In genomic region chr1:38103813-38104212, GRCm38 (mm10) we compare ENCODE assay signal across 25 mouse cellular contexts. TPM values are rescaled to one million over a fixed set of nuclear protein-coding genes. Genes with fewer than 3 reads are reported as not detected.
DNase-seq lines count a peak whose midpoint lies in the region; ATAC-seq and TF ChIP-seq lines count a peak whose summit lies in the region.
"Had no signal": no experiment of that assay in that cellular context is flagged by ENCODE, and none has a peak within 500 bp of the region (broad histone marks: within the 10 kb centered on the region; RNA-seq: fewer than 3 reads in every experiment).

No protein-coding gene starts in this region.

- H3K4me3 ChIP-seq in heart, embryonic 14.5 days (ENCODE audit: control insufficient read depth in 1 of 2, insufficient read depth in 1 of 2, low read depth in 1 of 2, low read length in 2 of 2), result no peak overlapping the region
- no peak overlapping the region for H3K4me3 ChIP-seq in midbrain, embryonic 11.5 days (ENCODE audit: low read depth, low read length)
- no peak overlapping the region for H3K4me3 ChIP-seq in midbrain, embryonic 13.5 days (replicated peaks)
- no peak overlapping the region for H3K4me3 ChIP-seq in bone marrow, adult 2 months (replicated peaks; ENCODE audit: control insufficient read depth, low read depth, low read length)
- H3K4me3 ChIP-seq in thymus, adult 2 months (ENCODE audit: control insufficient read depth, insufficient read depth, low read length), result no peak overlapping the region
- H3K4me3 ChIP-seq: embryonic facial prominence, embryonic 12.5 days; heart, adult 2 months; hindbrain, embryonic 13.5 days; limb, embryonic 15.5 days; midbrain, embryonic 10.5 days; neural tube, embryonic 15.5 days had no signal

- H3K4me1 ChIP-seq in heart, embryonic 14.5 days (ENCODE audit: control insufficient read depth in 2 of 2, insufficient read depth in 2 of 2, low read length in 2 of 2), result peaks cover 0 to 17% of the 10 kb centered on the region in 2 experiments; a peak in 2 of 4 replicates
- no peaks in the 10 kb centered on the region for H3K4me1 ChIP-seq in midbrain, embryonic 11.5 days (ENCODE audit: control insufficient read depth, insufficient read depth, low read length)
- no peaks in the 10 kb centered on the region for H3K4me1 ChIP-seq in midbrain, embryonic 13.5 days (replicated peaks)
- no peaks in the 10 kb centered on the region; the same call in 1 of the 2 replicates for H3K4me1 ChIP-seq in bone marrow, adult 2 months (ENCODE audit: control insufficient read depth, insufficient read depth, low read length)
- no peaks in the 10 kb centered on the region for H3K4me1 ChIP-seq in thymus, adult 2 months (replicated peaks; ENCODE audit: control insufficient read depth, insufficient read depth, low read length)
- H3K4me1 ChIP-seq: embryonic facial prominence, embryonic 12.5 days; hindbrain, embryonic 13.5 days; limb, embryonic 15.5 days; midbrain, embryonic 10.5 days; neural tube, embryonic 15.5 days had no signal

- H3K36me3 ChIP-seq in heart, embryonic 14.5 days (ENCODE audit: control insufficient read depth, insufficient read depth, low read length), result peaks cover 26% of the 10 kb centered on the region
- H3K36me3 ChIP-seq in midbrain, embryonic 11.5 days (ENCODE audit: control insufficient read depth, insufficient read depth, low read length), result no peaks in the 10 kb centered on the region
- H3K36me3 ChIP-seq in midbrain, embryonic 13.5 days, result 0 out of 2 replicates have a peak, but pooled peaks cover 11% of the 10 kb centered on the region
- H3K36me3 ChIP-seq in thymus, adult 2 months (ENCODE audit: control insufficient read depth, insufficient read depth, low read length), result no peaks in the 10 kb centered on the region

- no peaks in the 10 kb centered on the region for H3K27me3 ChIP-seq in heart, embryonic 14.5 days (ENCODE audit: control insufficient read depth, insufficient read depth, low read length)
- no peaks in the 10 kb centered on the region for H3K27me3 ChIP-seq in midbrain, embryonic 11.5 days (ENCODE audit: control insufficient read depth, insufficient read depth, low read length)
- H3K27me3 ChIP-seq in midbrain, embryonic 13.5 days, result no peaks in the 10 kb centered on the region
- no peaks in the 10 kb centered on the region for H3K27me3 ChIP-seq in thymus, adult 2 months (ENCODE audit: control insufficient read depth, insufficient read depth, low read length)
- H3K27me3 ChIP-seq: embryonic facial prominence, embryonic 12.5 days; hindbrain, embryonic 13.5 days; limb, embryonic 15.5 days; neural tube, embryonic 15.5 days had no signal

- H3K27ac ChIP-seq in heart, embryonic 14.5 days (replicated peaks in 1 of 2; ENCODE audit: control insufficient read depth in 1 of 2, insufficient read depth in 1 of 2, low read depth in 2 of 2, low read length in 2 of 2), result peak overlapping the region; percentile 66 to 82
- no peak overlapping the region for H3K27ac ChIP-seq in midbrain, embryonic 11.5 days (ENCODE audit: low read depth, low read length)
- no peak overlapping the region for H3K27ac ChIP-seq in midbrain, embryonic 13.5 days
- peak overlapping the region; percentile 26; the same call in 1 of the 2 replicates for H3K27ac ChIP-seq in bone marrow, adult 2 months (ENCODE audit: control insufficient read depth, insufficient read depth, low read depth, low read length, poor library complexity)
- no peak overlapping the region for H3K27ac ChIP-seq in thymus, adult 2 months (ENCODE audit: control insufficient read depth, insufficient read depth, low read length)
- H3K27ac ChIP-seq: embryonic facial prominence, embryonic 12.5 days; heart, adult 2 months; hindbrain, embryonic 13.5 days; limb, embryonic 15.5 days; macrophage; midbrain, embryonic 10.5 days; neural tube, embryonic 15.5 days had no signal

- TF ChIP-seq CTCF in bone marrow, adult 2 months (IDR thresholded peaks at IDR 0.05; ENCODE audit: control insufficient read depth, insufficient read depth, low read length), result no peak
- no peak for TF ChIP-seq CTCF in thymus, adult 2 months (IDR thresholded peaks at IDR 0.05; ENCODE audit: borderline replicate concordance, control insufficient read depth, extremely low read depth, insufficient read depth, low read length, poor library complexity)

- 0 out of 2 replicates have a peak, but pooled peaks have one; percentile 56 for ATAC-seq in heart, embryonic 14.5 days (ENCODE audit: insufficient number of reproducible peaks, insufficient read depth, low FRiP score, low read depth)
- no peak for ATAC-seq in midbrain, embryonic 11.5 days (ENCODE audit: low FRiP score)
- no peak for ATAC-seq in midbrain, embryonic 13.5 days
- ATAC-seq: forebrain, postnatal 0 days; inflammation-experienced regulatory T-cells, adult 6 months; lung, postnatal 0 days had no signal

- WGBS in heart, embryonic 14.5 days, result 2% methylated on average over 3 of the region's 3 CpGs
- WGBS in midbrain, embryonic 11.5 days, result 81% methylated on average over 3 of the region's 3 CpGs
- 79% methylated on average over 3 of the region's 3 CpGs for WGBS in midbrain, embryonic 13.5 days
- 76% methylated on average over 3 of the region's 3 CpGs for WGBS in bone marrow, adult 2 months
- 99% methylated on average over 3 of the region's 3 CpGs for WGBS in thymus, adult 2 months

- H3K4me2 ChIP-seq in heart, embryonic 14.5 days (ENCODE audit: low read length), result peak overlapping the region; percentile 32
- H3K4me2 ChIP-seq in midbrain, embryonic 11.5 days, result no peak overlapping the region
- no peak overlapping the region for H3K4me2 ChIP-seq in midbrain, embryonic 13.5 days (replicated peaks)
- H3K4me2 ChIP-seq: embryonic facial prominence, embryonic 12.5 days; hindbrain, embryonic 13.5 days; limb, embryonic 15.5 days; neural tube, embryonic 15.5 days had no signal

- no peaks in the 10 kb centered on the region for H3K9me3 ChIP-seq in heart, embryonic 14.5 days (ENCODE audit: control insufficient read depth, low read length)
- H3K9me3 ChIP-seq in midbrain, embryonic 11.5 days (ENCODE audit: control insufficient read depth, low read length), result no peaks in the 10 kb centered on the region
- H3K9me3 ChIP-seq in midbrain, embryonic 13.5 days, result no peaks in the 10 kb centered on the region
- H3K9me3 ChIP-seq: embryonic facial prominence, embryonic 12.5 days; hindbrain, embryonic 13.5 days; limb, embryonic 15.5 days; midbrain, embryonic 10.5 days; neural tube, embryonic 15.5 days had no signal

- H3K9ac ChIP-seq in heart, embryonic 14.5 days (ENCODE audit: low read length), result no peak overlapping the region
- H3K9ac ChIP-seq in midbrain, embryonic 11.5 days (ENCODE audit: low read length), result no peak overlapping the region
- H3K9ac ChIP-seq in midbrain, embryonic 13.5 days (replicated peaks), result no peak overlapping the region
- H3K9ac ChIP-seq: embryonic facial prominence, embryonic 12.5 days; forebrain, postnatal 0 days; hindbrain, embryonic 13.5 days; limb, embryonic 15.5 days; neural tube, embryonic 15.5 days had no signal

- no peak for TF ChIP-seq POLR2A in bone marrow, adult 2 months (IDR thresholded peaks at IDR 0.05; ENCODE audit: borderline replicate concordance, control insufficient read depth, low read depth, low read length)
- TF ChIP-seq POLR2A in thymus, adult 2 months (IDR thresholded peaks at IDR 0.05; ENCODE audit: control insufficient read depth, extremely low read depth, insufficient read depth, low read length, poor library complexity), result no peak

- DNase-seq in heart, adult 9 months (ENCODE audit: low spot score in 2 of 2), result no peak
- peak; percentile 41 for DNase-seq in midbrain, embryonic 11.5 days (ENCODE audit: low spot score, missing footprints)
- DNase-seq in mesoderm, embryonic 11.5 days (ENCODE audit: low read depth, low spot score), result peak; percentile 15
- DNase-seq in ovary, postnatal 36 days (ENCODE audit: low spot score), result no peak
- DNase-seq in thymus, adult 2 months, result no peak
- DNase-seq: adrenal gland, postnatal 36 days; cerebellum, adult 11 months; cerebellum, postnatal 25 days; forebrain, postnatal 0 days; gastrocnemius, postnatal 14 days; heart, adult 2 months; kidney, adult 8-10 months; kidney, postnatal 10 days; left cerebral cortex, postnatal 4 days had no signal

RNA-seq across cellular contexts. Expression of gene Rev1, which starts 25.8 kb away (rescaled TPM):
- 19.2 and 20.3 TPM in 2 replicates for polyA plus RNA-seq in heart, embryonic 14.5 days (2014; fragmentation: Nextera tagmentation; extraction: Ambion mirVana)
- polyA plus RNA-seq in midbrain, embryonic 11.5 days (2014; fragmentation: Nextera tagmentation; extraction: Ambion mirVana), result 31.6 and 38.0 TPM in 2 replicates
- 37.5 and 43.7 TPM in 2 replicates for polyA plus RNA-seq in midbrain, embryonic 13.5 days (2015; fragmentation: Nextera tagmentation; extraction: Ambion mirVana)
- polyA plus RNA-seq in bone marrow, adult 2 months (2011; ENCODE audit: insufficient read depth, insufficient read length, low replicate concordance, missing spikeins), result 13.8 and 20.1 TPM in 2 replicates
- polyA plus RNA-seq in thymus, adult 2 months (2012; rRNA removed), result 15.7 and 16.5 TPM in 2 replicates

Comparison
In these comparisons a context has a peak if more than half of its experiments do, and no peak if none do; other contexts are left out.
1. H3K27ac ChIP-seq: peak in heart, embryonic 14.5 days (2 of 2) and bone marrow, adult 2 months (single experiment); none in midbrain, embryonic 11.5 days (single experiment), midbrain, embryonic 13.5 days (single experiment) and thymus, adult 2 months (single experiment).
2. DNase-seq: peak in midbrain, embryonic 11.5 days (single experiment) and mesoderm, embryonic 11.5 days (single experiment); none in heart, adult 9 months (0 of 2), ovary, postnatal 36 days (single experiment) and thymus, adult 2 months (single experiment).